Mouse (Mus musculus) testis, adult 2 months (tissue): Measurements from ENCODE around the gene Prkd3. TPM values are rescaled to one million over a fixed set of nuclear protein-coding genes. Genes with fewer than 3 reads are reported as not detected.

Source experiments
- H3K27ac ChIP-seq: fragments of 200-500 bp; 2 replicates; pipeline ENCODE4 v1.5.1; 2012; ENCODE audit warnings: low read depth, low read length; ENCODE audit not compliant: control insufficient read depth, insufficient read depth
- H3K27me3 ChIP-seq: fragments of 200-500 bp; 2 replicates; pipeline ENCODE4 v1.6.1; 2012; ENCODE audit warnings: mild to moderate bottlenecking, low read length, moderate library complexity; ENCODE audit not compliant: control insufficient read depth, insufficient read depth
- H3K36me3 ChIP-seq: fragments of 200-500 bp; 2 replicates; pipeline ENCODE4 v1.6.1; 2012; ENCODE audit warnings: mild to moderate bottlenecking, low read length; ENCODE audit not compliant: control insufficient read depth, insufficient read depth
- H3K4me1 ChIP-seq: fragments of 200-500 bp; 2 replicates; pipeline ENCODE4 v1.6.1; 2012; ENCODE audit warnings: low read length; ENCODE audit not compliant: control insufficient read depth, insufficient read depth
- H3K4me3 ChIP-seq: fragments of 200-500 bp; 2 replicates; pipeline ENCODE4 v1.5.1; 2012; ENCODE audit warnings: low read depth, mild to moderate bottlenecking, low read length, moderate library complexity, mixed read lengths; ENCODE audit not compliant: control insufficient read depth
- CTCF ChIP-seq: fragments of 200-500 bp; IDR thresholded peaks from 2 replicates; pipeline ENCODE4 v1.5.1; 2012; ENCODE audit warnings: low read depth, mild to moderate bottlenecking, inconsistent platforms, low read length, moderate library complexity; ENCODE audit not compliant: control insufficient read depth, insufficient read depth, insufficient replicate concordance
- POLR2A ChIP-seq: fragments of 200-500 bp; IDR thresholded peaks from 2 replicates; pipeline ENCODE4 v1.6.1; 2012; ENCODE audit warnings: low read depth, mild to moderate bottlenecking, inconsistent platforms, low read length, moderate library complexity; ENCODE audit not compliant: control insufficient read depth
- polyA plus RNA-seq: library from polyadenylated mRNA; depleted of rRNA; stranded (reverse); fragments of >200 nt; gene quantifications from 2 replicates; pipeline ENCODE4 v1.2.3, GENCODE M21; 2012

The Prkd3 gene
- polyA plus RNA-seq, 1 experiment: 4.2 TPM

DNA sequence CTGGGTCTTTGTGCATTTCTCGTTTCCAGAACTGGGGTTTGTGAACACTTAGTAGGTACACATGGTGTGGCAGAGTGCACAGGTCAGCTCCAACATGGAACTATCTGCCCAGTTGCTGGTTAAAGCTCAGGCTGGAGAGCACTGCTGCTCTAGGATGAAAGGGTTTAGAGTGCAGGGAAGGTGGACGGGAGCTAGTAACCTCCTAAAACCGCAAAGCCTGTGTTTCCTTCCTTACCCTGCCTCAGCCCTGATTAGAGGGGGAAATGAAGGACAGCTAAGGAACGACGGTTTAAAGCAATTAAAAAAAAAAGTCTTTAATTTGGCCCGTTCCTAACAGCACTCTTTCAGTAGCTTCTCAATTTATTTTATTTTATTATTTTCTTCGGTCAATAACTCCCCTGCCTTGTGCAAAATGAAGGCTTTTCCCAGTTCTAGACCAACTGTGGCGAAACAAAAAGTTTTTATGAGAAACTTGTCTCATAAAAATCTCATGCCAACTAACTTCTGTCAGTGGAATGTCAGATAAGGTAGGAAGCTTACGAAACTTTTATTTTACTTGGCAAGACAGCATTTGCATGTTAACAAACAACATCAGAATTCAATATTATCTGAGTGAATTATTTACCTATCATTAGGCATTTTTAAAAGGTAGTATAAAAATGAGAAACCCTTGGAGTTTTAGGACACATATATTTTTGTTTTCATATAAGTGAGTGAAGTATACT, 28.2 kb downstream of the Prkd3 start:
- Histone ChIP-seq H3K4me1 (no peaks in the 10 kb centered on the region), H3K36me3 (no peaks in the 10 kb centered on the region), H3K4me3 (no peak overlapping the region), H3K27me3 (no peaks in the 10 kb centered on the region), H3K27ac (no peak overlapping the region)
- TF ChIP-seq CTCF: no peak

- Histone ChIP-seq H3K4me3 (no peak overlapping the region), H3K4me1 (no peaks in the 10 kb centered on the region), H3K27ac (no peak overlapping the region), H3K27me3 (no peaks in the 10 kb centered on the region), H3K36me3 (no peaks in the 10 kb centered on the region)
- no peak for TF ChIP-seq POLR2A
- TF ChIP-seq CTCF: no peak
Observed at GRCm38 (mm10) chr17:78991549-78991948, 29.1 kb downstream of the Prkd3 start.

DNA sequence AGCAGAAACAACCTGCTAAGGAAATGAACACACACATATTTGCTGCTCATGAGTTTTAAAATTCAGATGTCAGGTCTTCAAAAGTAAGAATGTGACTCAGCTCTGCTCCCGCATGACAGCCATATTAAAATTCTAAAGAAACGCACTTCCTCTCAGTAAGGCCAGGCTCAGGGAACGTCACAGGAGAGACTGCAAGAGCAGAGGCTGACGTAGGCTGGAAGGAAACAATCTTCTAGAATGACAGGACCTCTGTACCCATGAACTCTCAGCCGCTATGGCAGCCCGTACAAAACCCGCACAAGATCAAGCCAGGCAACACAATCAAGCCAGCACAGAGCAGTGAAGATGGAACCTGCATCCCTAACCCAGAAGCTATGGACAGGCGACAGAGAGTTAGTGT, 31.6 kb downstream of the Prkd3 start:
- no peak overlapping the region for H3K4me3 ChIP-seq
- H3K36me3 ChIP-seq: no peaks in the 10 kb centered on the region
- H3K4me1 ChIP-seq: no peaks in the 10 kb centered on the region
- H3K27me3 ChIP-seq: no peaks in the 10 kb centered on the region
- TF ChIP-seq CTCF (no peak), POLR2A (no peak)
- no peak overlapping the region for H3K27ac ChIP-seq

DNA sequence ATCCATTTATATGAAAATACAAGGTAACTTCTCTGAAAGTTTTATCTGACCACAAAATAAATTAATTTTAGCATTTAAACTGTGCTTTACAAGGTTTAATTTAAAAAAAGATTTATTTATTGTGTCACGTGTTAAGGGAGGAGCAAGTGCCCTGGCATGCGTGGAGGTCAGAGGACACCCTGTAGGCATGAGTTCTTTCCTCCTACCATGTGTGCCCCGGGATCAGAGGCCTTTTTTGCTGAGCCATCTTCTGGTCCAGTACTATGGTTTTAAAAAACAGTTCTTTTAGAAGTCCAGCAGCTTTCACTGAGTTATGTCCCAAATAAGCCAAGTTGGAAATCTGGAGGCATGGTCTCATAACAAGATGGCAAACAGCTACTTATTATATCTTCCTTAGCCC, 36.9 kb downstream of the Prkd3 start:
- Histone ChIP-seq H3K27ac (no peak overlapping the region), H3K27me3 (no peaks in the 10 kb centered on the region), H3K4me1 (no peaks in the 10 kb centered on the region), H3K36me3 (no peaks in the 10 kb centered on the region), H3K4me3 (no peak overlapping the region)
- TF ChIP-seq POLR2A: no peak
- TF ChIP-seq CTCF: no peak

- Histone ChIP-seq H3K27me3 (no peaks in the 10 kb centered on the region), H3K4me3 (no peak overlapping the region), H3K36me3 (no peaks in the 10 kb centered on the region), H3K4me1 (no peaks in the 10 kb centered on the region), H3K27ac (no peak overlapping the region)
- TF ChIP-seq POLR2A (no peak), CTCF (no peak)
Observed at GRCm38 (mm10) chr17:78983166-78983565, 37.5 kb downstream of the Prkd3 start.

DNA sequence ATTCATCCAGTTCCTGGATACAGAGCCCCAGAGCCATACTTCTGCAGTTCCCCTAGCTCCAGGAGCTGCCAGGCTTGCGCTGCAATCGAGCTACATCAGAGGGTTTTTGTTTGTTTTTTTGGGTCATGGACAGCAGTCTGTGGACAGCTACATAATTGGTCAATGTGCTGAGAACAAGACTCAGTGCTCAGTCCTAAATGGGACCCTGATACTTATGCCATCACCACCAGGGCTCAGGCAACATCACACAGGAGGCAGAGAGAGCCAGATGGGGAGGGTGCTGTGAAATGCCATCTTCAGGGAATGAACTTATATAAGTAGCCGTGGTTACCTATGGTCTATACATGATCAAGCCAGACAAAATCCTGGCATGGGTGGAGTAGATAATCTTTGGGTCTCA, 52.1 kb downstream of the Prkd3 start:
- no peak for TF ChIP-seq POLR2A
- H3K4me1 ChIP-seq: no peaks in the 10 kb centered on the region
- no peaks in the 10 kb centered on the region for H3K36me3 ChIP-seq

GRCm38 (mm10) chr17:78966092-78966883, 54.3 kb downstream of the Prkd3 start:
- H3K27me3 ChIP-seq: no peaks in the 10 kb centered on the region
- H3K4me3 ChIP-seq: no peak overlapping the region
- no peak overlapping the region for H3K27ac ChIP-seq
- no peaks in the 10 kb centered on the region for H3K36me3 ChIP-seq
- TF ChIP-seq CTCF (no peak), POLR2A (no peak)
- H3K4me1 ChIP-seq: no peaks in the 10 kb centered on the region

More for the DNA sequence above, 52.1 kb downstream of the Prkd3 start:
- Histone ChIP-seq H3K27ac (no peak overlapping the region), H3K4me3 (no peak overlapping the region), H3K27me3 (no peaks in the 10 kb centered on the region)

DNA sequence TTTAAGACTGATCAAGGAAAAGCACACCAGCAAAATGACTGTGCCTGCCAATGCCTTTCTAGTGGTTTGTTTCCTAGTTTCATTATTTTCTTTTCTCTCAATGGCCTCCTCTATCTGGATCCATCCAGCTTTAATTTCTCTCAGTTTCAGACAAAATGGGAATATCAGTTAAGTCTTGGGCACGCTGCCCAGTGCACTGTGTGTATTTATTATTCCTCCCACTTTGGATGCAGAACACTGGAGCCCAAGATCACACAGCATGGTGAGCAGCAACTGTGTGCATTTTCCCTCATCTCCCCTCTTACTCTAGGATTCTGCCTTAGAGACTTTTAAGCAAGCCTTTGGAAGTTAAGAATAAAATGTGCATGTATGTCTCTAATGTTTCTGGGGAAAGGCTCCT, 56.2 kb downstream of the Prkd3 start:
- no peak overlapping the region for H3K4me3 ChIP-seq
- no peaks in the 10 kb centered on the region for H3K36me3 ChIP-seq
- H3K27me3 ChIP-seq: no peaks in the 10 kb centered on the region
- H3K4me1 ChIP-seq: no peaks in the 10 kb centered on the region
- TF ChIP-seq CTCF: no peak
- H3K27ac ChIP-seq: no peak overlapping the region
